Mouse (Mus musculus) MEL (cell line): ENCODE measurements around the gene Ndufs4.

Source experiments
- CTCF ChIP-seq, 3 experiments: IDR thresholded peaks in 2 of 3; conservative IDR thresholded peaks in 1 of 3; 2 replicates each; pipeline ENCODE4 v1.5.1; 2011 to 2012; ENCODE audit warnings: low read length in 3 of 3, low read depth in 2 of 3, mild to moderate bottlenecking in 2 of 3, improper control_type of control experiment in 1 of 3, inconsistent platforms in 1 of 3, mixed read lengths in 1 of 3, moderate library complexity in 1 of 3; ENCODE audit not compliant: control insufficient read depth in 1 of 3, insufficient read depth in 1 of 3, poor library complexity in 1 of 3, severe bottlenecking in 1 of 3
- EP300 ChIP-seq, 2 experiments: IDR thresholded peaks; 2 replicates each; pipeline ENCODE4 v1.6.1; 2011; ENCODE audit warnings: improper control_type of control experiment in 2 of 2, low read length in 2 of 2, low read depth in 1 of 2, mild to moderate bottlenecking in 1 of 2
- GABPA ChIP-seq: IDR thresholded peaks from 2 replicates; pipeline ENCODE4 v1.6.1; 2012; ENCODE audit warnings: low read depth, mild to moderate bottlenecking, inconsistent platforms, low read length, improper control_type of control experiment, moderate library complexity
- MAX ChIP-seq: IDR thresholded peaks from 2 replicates; pipeline ENCODE4 v1.6.1; 2011; ENCODE audit warnings: low read length, improper control_type of control experiment
- NRF1 ChIP-seq: IDR thresholded peaks from 2 replicates; pipeline ENCODE4 v1.6.1; 2014; ENCODE audit warnings: low read depth, mild to moderate bottlenecking, inconsistent platforms, low read length, improper control_type of control experiment, moderate library complexity; ENCODE audit not compliant: poor library complexity, insufficient read depth, severe bottlenecking
- POLR2AphosphoS2 ChIP-seq: IDR thresholded peaks from 2 replicates; pipeline ENCODE4 v1.6.1; 2011; ENCODE audit warnings: low read length, improper control_type of control experiment
- UBTF ChIP-seq: IDR thresholded peaks from 2 replicates; pipeline ENCODE4 v1.6.1; 2012; ENCODE audit warnings: low read depth, mild to moderate bottlenecking, inconsistent platforms, low read length, improper control_type of control experiment, moderate library complexity, borderline replicate concordance; ENCODE audit not compliant: insufficient read depth
- USF1 ChIP-seq: IDR thresholded peaks from 2 replicates; pipeline ENCODE4 v1.6.1; 2014; ENCODE audit warnings: low read depth, mild to moderate bottlenecking, inconsistent platforms, low read length, improper control_type of control experiment, moderate library complexity
- USF2 ChIP-seq, 2 experiments: IDR thresholded peaks; 2 replicates each; pipeline ENCODE4 v1.6.1; 2011 to 2012; ENCODE audit warnings: improper control_type of control experiment in 2 of 2, low read length in 2 of 2, borderline replicate concordance in 1 of 2, inconsistent platforms in 1 of 2, low read depth in 1 of 2, mild to moderate bottlenecking in 1 of 2; ENCODE audit not compliant: insufficient read depth in 1 of 2
- ZC3H11A ChIP-seq: IDR thresholded peaks from 2 replicates; pipeline ENCODE4 v1.6.1; 2012; ENCODE audit warnings: low read depth, mild to moderate bottlenecking, inconsistent platforms, low read length, improper control_type of control experiment

DNA sequence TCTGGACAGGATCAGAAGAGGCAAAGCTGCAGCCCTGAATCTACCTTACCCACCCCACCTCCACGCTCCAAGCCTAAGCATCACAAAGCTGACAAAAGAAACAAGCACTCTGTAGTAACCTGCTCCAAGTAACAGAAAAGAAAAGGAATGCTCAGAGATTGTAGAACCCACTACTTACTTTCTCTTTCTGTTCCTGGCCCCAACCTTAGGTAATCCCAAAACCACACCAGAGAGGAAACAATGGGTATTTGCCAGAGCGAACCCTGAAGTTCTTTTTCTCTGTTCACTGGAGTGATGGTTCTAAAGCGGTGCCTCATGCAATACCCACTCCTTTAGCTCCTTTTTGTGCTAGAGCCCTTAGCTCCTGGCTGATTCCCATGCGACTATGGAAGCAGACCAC, 11.5 kb downstream of the Ndufs4 start:
- TF ChIP-seq USF2 (IDR thresholded peaks at IDR 0.05; ENCODE audit: borderline replicate concordance in 1 of 2, insufficient read depth in 1 of 2, low read depth in 1 of 2, low read length in 2 of 2) = no peak
- TF ChIP-seq MAX = no peak
- no peak for TF ChIP-seq GABPA
- no peak for TF ChIP-seq USF1
- TF ChIP-seq CTCF (IDR thresholded peaks at IDR 0.05 in 2 of 3, conservative IDR thresholded peaks at IDR 0.05 in 1 of 3; ENCODE audit: control insufficient read depth in 1 of 3, insufficient read depth in 1 of 3, low read depth in 2 of 3, low read length in 3 of 3, poor library complexity in 1 of 3, severe bottlenecking in 1 of 3) = no peak
- TF ChIP-seq NRF1 = no peak
- no peak for TF ChIP-seq UBTF
- no peak for TF ChIP-seq POLR2AphosphoS2
- no peak for TF ChIP-seq EP300 (IDR thresholded peaks at IDR 0.05; ENCODE audit: low read depth in 1 of 2, low read length in 2 of 2)
- no peak for TF ChIP-seq ZC3H11A
